Mouse (Mus musculus): ENCODE data around the gene Fgfr2. TPM values are rescaled to one million over a fixed set of nuclear protein-coding genes. Genes with fewer than 3 reads are reported as not detected.

Fgfr2 gene
- total RNA-seq, 1 experiment, result 37.5 TPM

DNA sequence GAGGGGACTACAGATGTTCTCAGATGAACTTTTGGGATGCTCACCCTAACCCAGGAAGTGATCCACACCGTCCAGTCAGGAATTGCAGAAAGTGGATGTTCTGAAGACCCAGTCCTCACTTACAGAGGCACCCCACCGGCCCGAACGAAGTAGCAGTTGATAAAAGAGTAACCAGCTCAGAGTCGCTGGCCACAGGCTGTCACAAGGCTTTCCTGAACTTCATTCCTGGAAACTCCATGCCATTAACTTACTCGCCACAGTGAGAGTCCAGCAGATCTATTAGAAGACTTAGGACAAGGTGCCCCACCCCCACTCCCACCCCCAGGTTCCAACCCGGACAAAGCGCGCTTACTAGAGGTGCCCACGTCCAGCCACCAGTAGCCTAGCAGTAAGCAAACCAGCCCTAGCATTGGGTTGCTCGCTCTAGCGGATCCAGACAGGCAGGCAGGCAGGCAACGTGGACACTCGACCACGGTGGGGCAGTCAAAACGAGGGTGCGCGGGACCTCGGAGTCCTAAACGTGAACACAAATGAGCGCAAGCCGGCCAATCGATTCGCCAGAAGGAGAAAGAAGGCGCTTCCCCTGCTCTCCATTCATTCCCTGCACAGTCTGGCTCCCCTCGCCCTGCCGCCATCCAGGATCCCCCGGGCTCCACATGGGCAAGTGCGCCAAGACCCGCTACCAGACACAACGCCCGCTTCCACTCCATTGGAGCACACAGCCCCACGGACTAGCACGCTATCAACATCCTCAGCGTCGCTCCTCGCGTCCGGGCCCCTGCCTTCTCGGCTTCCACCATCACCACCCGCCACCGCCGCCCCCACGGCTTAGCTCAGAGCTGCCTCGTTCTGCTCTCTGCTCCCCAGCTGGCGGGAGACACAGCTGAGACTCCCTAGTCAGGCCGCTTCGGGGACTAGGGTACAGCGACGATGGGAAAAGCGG, 807.7 kb downstream of the Fgfr2 start:
- peaks cover 0 to 6% of the 10 kb centered on the region in 2 experiments; a peak in 1 of 4 replicates for H3K4me1 ChIP-seq (ENCODE audit: control insufficient read depth in 2 of 2, insufficient read depth in 2 of 2, low read length in 2 of 2, poor library complexity in 1 of 2)
- H3K9ac ChIP-seq (ENCODE audit: insufficient read depth, low read depth, low read length, poor library complexity, severe bottlenecking), result peak overlapping the region; percentile 78
- peak; percentile 30 for DNase-seq (ENCODE audit: low read depth, low spot score)
- TF ChIP-seq CHD2 (IDR thresholded peaks at IDR 0.05; ENCODE audit: low read depth, low read length), result peak; percentile 50
- TF ChIP-seq HCFC1 (IDR thresholded peaks at IDR 0.05; ENCODE audit: borderline replicate concordance, insufficient read depth, low read length), result no peak
- TF ChIP-seq ZC3H11A (IDR thresholded peaks at IDR 0.05; ENCODE audit: borderline replicate concordance, low read depth, low read length), result no peak
- no peak overlapping the region for H3K27ac ChIP-seq (ENCODE audit: insufficient read depth, low read depth, low read length, poor library complexity, severe bottlenecking)
- H3K9me3 ChIP-seq (ENCODE audit: control insufficient read depth, insufficient read depth, low read depth, low read length), result no peaks in the 10 kb centered on the region
- H3K36me3 ChIP-seq (ENCODE audit: control insufficient read depth, insufficient read depth, low read length, poor library complexity, severe bottlenecking), result no peaks in the 10 kb centered on the region
- peak overlapping the region; percentile 70 to 88 for H3K4me3 ChIP-seq (ENCODE audit: insufficient read depth in 1 of 2, low read depth in 1 of 2, low read length in 2 of 2, poor library complexity in 1 of 2, severe bottlenecking in 1 of 2)
- in situ Hi-C loops (cut with MboI; ENCODE audit: low sequenced_read_pairs in 2 of 2, unreplicated experiment in 2 of 2), result no loop called here

- Histone ChIP-seq H3K36me3 (ENCODE audit: control insufficient read depth, insufficient read depth, low read length, poor library complexity, severe bottlenecking) (no peaks in the 10 kb centered on the region), H3K4me1 (ENCODE audit: control insufficient read depth in 2 of 2, insufficient read depth in 2 of 2, low read length in 2 of 2, poor library complexity in 1 of 2) (peaks cover 0 to 2% of the 10 kb centered on the region in 2 experiments; a peak in 1 of 4 replicates)
- DNase-seq (ENCODE audit: low read depth, low spot score), result no peak
Measured at GRCm38 (mm10) chr7:132312396-132312795, 810.8 kb downstream of the Fgfr2 start.

DNA sequence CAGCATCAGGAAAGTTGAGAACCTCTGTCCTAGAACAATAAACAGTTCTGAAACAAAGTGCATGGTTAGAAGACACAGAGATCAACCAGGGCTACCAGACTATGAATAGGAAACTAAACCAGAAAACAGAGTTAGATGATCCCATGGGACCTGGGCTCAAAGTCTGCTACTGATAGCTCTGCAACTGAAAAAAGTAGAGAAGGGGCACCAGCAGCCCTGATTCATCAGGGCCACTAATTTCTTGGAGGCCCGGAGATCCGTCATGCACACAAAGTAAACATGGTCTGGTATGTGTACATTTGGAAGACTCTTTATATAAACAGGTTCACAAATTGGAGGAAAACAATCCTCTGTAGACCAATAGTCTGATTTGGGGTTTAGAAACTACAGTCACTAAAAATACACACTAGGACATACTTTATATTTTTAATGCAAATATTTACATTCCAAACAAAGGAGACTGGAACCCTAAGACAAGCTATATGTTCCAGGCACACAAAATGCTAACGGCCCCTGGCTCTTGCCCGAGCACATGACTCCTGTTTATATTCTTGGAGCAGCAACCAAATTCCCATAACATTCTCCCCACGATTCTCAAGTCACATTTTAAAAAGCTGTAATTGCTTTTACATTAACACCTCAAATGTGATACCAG, 814.5 kb downstream of the Fgfr2 start:
- Histone ChIP-seq H3K4me3 (ENCODE audit: insufficient read depth in 1 of 2, low read depth in 1 of 2, low read length in 2 of 2, poor library complexity in 1 of 2, severe bottlenecking in 1 of 2) (no peak overlapping the region), H3K36me3 (ENCODE audit: control insufficient read depth, insufficient read depth, low read length, poor library complexity, severe bottlenecking) (no peaks in the 10 kb centered on the region), H3K9me3 (ENCODE audit: control insufficient read depth, insufficient read depth, low read depth, low read length) (no peaks in the 10 kb centered on the region), H3K9ac (ENCODE audit: insufficient read depth, low read depth, low read length, poor library complexity, severe bottlenecking) (no peak overlapping the region), H3K27ac (ENCODE audit: insufficient read depth, low read depth, low read length, poor library complexity, severe bottlenecking) (no peak overlapping the region), H3K4me1 (ENCODE audit: control insufficient read depth in 2 of 2, insufficient read depth in 2 of 2, low read length in 2 of 2, poor library complexity in 1 of 2) (peaks cover 0 to 2% of the 10 kb centered on the region in 2 experiments; a peak in 1 of 4 replicates)
- TF ChIP-seq HCFC1 (IDR thresholded peaks at IDR 0.05; ENCODE audit: borderline replicate concordance, insufficient read depth, low read length) (no peak), CHD2 (IDR thresholded peaks at IDR 0.05; ENCODE audit: low read depth, low read length) (no peak), ZNF384 (IDR thresholded peaks at IDR 0.05; ENCODE audit: low read depth, low read length) (no peak), ZC3H11A (IDR thresholded peaks at IDR 0.05; ENCODE audit: borderline replicate concordance, low read depth, low read length) (no peak), MAFK (IDR thresholded peaks at IDR 0.05; ENCODE audit: insufficient read depth, low read depth, low read length) (no peak)
- in situ Hi-C loops (cut with MboI; ENCODE audit: low sequenced_read_pairs in 2 of 2, unreplicated experiment in 2 of 2), result no loop called here
- no peak for DNase-seq (ENCODE audit: low read depth, low spot score)

More at GRCm38 (mm10) chr7:132312396-132312795, 810.8 kb downstream of the Fgfr2 start:
- in situ Hi-C loops (cut with MboI; ENCODE audit: low sequenced_read_pairs in 2 of 2, unreplicated experiment in 2 of 2), result no loop called here
- Histone ChIP-seq H3K27ac (ENCODE audit: insufficient read depth, low read depth, low read length, poor library complexity, severe bottlenecking) (no peak overlapping the region), H3K4me3 (ENCODE audit: insufficient read depth in 1 of 2, low read depth in 1 of 2, low read length in 2 of 2, poor library complexity in 1 of 2, severe bottlenecking in 1 of 2) (no peak overlapping the region), H3K9me3 (ENCODE audit: control insufficient read depth, insufficient read depth, low read depth, low read length) (no peaks in the 10 kb centered on the region), H3K9ac (ENCODE audit: insufficient read depth, low read depth, low read length, poor library complexity, severe bottlenecking) (no peak overlapping the region)
- TF ChIP-seq CHD2 (IDR thresholded peaks at IDR 0.05; ENCODE audit: low read depth, low read length), result no peak
- no peak for TF ChIP-seq ZC3H11A (IDR thresholded peaks at IDR 0.05; ENCODE audit: borderline replicate concordance, low read depth, low read length)
- no peak for TF ChIP-seq ZNF384 (IDR thresholded peaks at IDR 0.05; ENCODE audit: low read depth, low read length)
- TF ChIP-seq MAFK (IDR thresholded peaks at IDR 0.05; ENCODE audit: insufficient read depth, low read depth, low read length), result no peak

DNA sequence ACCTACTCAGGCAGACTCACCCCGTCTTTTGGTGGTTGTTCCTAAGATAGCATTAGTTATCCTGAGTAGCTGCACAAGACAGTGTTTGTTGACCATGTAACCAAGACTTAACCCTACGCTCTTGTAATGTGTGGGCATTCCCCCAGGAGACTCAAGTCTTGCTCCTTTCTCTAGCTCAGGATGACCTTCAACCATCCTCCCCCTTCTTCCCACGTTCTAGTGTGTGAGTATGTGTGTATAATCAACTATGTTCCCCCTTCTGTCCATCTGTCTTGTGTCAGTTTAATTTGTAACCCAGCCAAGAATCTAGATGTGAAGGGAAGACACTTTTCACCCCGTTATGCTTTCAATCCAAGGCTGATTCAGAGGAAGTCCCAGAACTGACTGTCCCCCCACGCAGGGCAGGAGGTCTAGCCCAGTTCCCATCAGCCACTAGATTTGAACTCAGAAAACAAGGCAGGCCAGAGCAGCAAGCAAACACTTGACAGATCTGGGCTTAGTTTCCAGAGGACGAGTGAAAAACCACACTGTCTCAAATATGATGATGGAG, 815.4 kb downstream of the Fgfr2 start:
- no peak overlapping the region for H3K9ac ChIP-seq (ENCODE audit: insufficient read depth, low read depth, low read length, poor library complexity, severe bottlenecking)
- no peaks in the 10 kb centered on the region for H3K36me3 ChIP-seq (ENCODE audit: control insufficient read depth, insufficient read depth, low read length, poor library complexity, severe bottlenecking)
- no peak overlapping the region for H3K4me3 ChIP-seq (ENCODE audit: insufficient read depth in 1 of 2, low read depth in 1 of 2, low read length in 2 of 2, poor library complexity in 1 of 2, severe bottlenecking in 1 of 2)
- peaks cover 0 to 2% of the 10 kb centered on the region in 2 experiments; a peak in 1 of 4 replicates for H3K4me1 ChIP-seq (ENCODE audit: control insufficient read depth in 2 of 2, insufficient read depth in 2 of 2, low read length in 2 of 2, poor library complexity in 1 of 2)
- no peaks in the 10 kb centered on the region for H3K9me3 ChIP-seq (ENCODE audit: control insufficient read depth, insufficient read depth, low read depth, low read length)
- no peak for DNase-seq (ENCODE audit: low read depth, low spot score)
- TF ChIP-seq CHD2 (IDR thresholded peaks at IDR 0.05; ENCODE audit: low read depth, low read length) (no peak), ZNF384 (IDR thresholded peaks at IDR 0.05; ENCODE audit: low read depth, low read length) (no peak), ZC3H11A (IDR thresholded peaks at IDR 0.05; ENCODE audit: borderline replicate concordance, low read depth, low read length) (no peak)
- no peak overlapping the region for H3K27ac ChIP-seq (ENCODE audit: insufficient read depth, low read depth, low read length, poor library complexity, severe bottlenecking)
- in situ Hi-C loops (cut with MboI; ENCODE audit: low sequenced_read_pairs in 2 of 2, unreplicated experiment in 2 of 2), result no loop called here
